Mouse (Mus musculus): Measurements from ENCODE around the gene Gm20671.

DNA sequence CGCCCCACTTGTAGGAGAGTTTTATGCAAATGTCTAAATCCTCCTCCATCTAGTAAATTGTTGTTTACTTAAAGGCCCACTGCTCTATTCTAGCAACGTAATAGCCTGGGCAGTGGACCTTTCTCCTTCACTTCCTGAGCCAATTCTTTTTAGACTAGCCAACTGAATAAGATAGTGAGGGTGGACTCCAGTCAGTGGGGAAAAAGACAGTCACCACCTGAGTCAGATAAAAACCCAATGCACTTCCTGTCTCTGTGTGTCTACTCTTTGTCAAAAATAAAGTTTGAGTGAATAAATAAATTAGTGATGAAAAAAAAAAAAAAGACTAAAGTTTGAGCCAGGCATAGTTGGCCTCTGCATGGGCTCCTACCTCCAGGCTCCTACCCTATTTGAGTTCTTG lies 67.2 kb downstream of the Gm20671 start:
- TF ChIP-seq CTCF (conservative IDR thresholded peaks at IDR 0.05; ENCODE audit: low read length) (no peak), NANOG (IDR thresholded peaks at IDR 0.05; ENCODE audit: borderline replicate concordance, low read length) (no peak), POU5F1 (IDR thresholded peaks at IDR 0.05; ENCODE audit: borderline replicate concordance, low read length) (no peak)

All from E14TG2a.4 (cell line).